Mouse (Mus musculus) megakaryocyte-erythroid progenitor cell, adult 5-6 weeks (primary cell): ENCODE data around the gene Slc35g2. TPM values are rescaled to one million over a fixed set of nuclear protein-coding genes. Genes with fewer than 3 reads are reported as not detected.

Experiments
- ATAC-seq: replicated peaks from 2 replicates; pipeline ENCODE4 v1.8.0; 2016; ENCODE audit warnings: mild to moderate bottlenecking, inconsistent platforms; ENCODE audit not compliant: severe bottlenecking, poor library complexity, low FRiP score, low TSS enrichment
- total RNA-seq, 2 experiments: library from RNA; stranded (forward) in 1 of 2; stranded (reverse) in 1 of 2; fragments of 200-1000, 215-1000 nt in 1 of 2; fragments of >200 nt in 1 of 2; fragmentation: Nextera tagmentation in 1 of 2; gene quantifications; 2 replicates each; pipeline ENCODE4 v1.2.3; 2014 to 2017

The Slc35g2 gene
- total RNA-seq (2014; fragmentation: Nextera tagmentation) (not detected in 2 replicates), total RNA-seq (2017) (not detected in 2 replicates)

DNA sequence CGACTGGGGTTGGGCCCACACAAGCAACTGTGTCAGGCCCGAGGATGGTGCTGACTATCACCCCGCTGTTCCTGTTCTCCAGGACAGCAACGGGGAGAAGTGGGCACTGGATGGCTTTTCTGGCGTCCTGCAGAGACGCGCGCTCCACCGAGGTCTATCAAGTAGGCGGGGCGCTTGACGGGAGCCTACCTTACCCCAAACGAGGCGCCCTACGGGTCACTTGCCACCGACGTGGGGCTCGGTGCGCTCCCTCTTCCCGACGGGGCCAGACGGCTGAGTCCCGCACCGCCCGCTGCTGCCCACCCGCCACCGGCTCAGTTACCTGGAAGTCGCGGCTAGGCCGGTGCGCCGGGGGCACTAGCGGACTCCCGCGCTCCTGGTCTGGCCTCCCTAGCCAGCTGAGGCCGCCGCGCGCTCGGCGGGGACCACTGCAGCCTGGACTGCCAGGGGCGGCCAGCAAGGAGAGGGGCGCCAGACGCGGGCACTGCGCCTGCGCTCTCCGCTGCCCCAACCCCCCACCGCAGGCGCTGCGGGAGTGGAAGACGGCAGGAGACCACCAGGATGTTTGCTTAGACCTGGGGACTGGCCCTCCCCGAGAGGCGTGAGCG lies at the start of gene Slc35g2:
Slc35g2 (minus strand) TSS at position 465 of the 608 bp plus-strand sequence.
- peak; percentile 61 for ATAC-seq

DNA sequence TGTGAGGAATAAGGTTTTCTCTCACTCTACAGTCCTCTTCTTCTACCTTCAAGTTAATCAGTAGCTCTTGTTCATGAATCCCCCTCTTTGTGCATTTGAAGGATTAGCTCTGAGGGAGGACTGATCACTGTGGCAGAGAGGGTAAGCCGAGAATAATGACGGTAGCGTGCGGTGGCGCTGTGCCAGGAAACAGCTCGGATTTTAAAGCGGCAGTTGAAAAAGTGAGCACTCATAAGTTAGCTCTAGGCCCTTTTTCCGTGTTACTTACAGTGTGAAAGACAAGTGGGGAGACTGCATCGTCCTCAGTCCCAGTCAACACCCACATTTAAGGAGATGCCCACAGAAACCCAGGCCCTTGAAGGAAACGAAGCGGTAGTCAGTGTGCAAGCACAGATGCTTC lies 46.1 kb upstream of the Slc35g2 start:
- ATAC-seq, result no peak

DNA sequence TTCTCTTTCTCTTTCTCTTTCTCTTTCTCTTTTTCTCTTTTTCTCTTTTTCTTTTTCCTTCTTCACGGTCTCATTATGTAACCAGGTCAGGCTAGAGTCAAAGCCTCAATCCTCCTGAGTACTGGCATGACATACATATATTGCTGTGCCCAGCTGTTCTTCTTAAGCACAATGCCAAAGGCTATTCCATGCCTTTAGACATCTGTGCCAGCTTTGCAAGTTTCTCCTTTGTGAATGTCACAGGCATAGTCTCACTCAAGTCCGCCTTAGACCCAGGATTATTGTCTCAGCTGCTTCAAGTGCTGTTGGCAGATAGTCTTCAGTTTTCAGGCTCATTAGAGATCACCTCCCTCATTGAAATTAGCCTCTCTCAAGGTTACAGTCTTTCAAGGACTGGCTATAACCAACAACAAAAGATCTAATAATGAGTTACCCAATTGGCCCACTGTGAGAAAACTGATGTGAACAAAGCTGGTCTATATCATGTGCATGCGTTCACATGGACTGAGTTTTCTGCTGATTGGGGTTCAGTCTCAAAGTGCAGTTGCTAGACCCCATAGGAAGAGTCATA lies 42.7 kb upstream of the Slc35g2 start:
- no peak for ATAC-seq

DNA sequence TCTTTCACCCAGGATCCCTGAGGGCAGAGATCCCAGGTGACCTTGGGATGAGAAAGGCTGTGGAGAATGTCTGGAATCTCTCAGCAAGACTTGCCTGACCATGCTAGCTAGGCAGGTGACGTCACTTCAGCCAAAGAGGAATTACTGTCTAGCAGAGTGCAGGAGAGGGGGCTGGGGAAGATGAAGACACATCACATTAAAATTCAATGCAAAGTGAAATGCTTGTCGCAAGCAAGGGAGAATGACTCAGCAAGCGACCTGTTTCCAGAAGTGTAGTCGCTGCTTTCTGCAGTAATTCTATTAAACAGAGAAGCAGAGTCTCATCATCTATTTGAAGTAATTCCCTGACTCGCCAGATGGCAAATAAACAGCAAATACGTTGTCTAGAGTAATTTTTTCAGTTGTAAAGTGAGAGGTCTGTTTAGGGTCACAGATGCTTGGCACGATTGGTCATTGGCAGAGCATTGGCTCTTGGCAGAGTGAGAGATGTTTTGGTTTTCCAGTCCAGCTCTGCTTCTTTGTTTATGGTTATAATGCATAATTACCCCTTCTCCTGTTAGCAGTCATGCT lies 35.2 kb upstream of the Slc35g2 start:
- ATAC-seq, result no peak

DNA sequence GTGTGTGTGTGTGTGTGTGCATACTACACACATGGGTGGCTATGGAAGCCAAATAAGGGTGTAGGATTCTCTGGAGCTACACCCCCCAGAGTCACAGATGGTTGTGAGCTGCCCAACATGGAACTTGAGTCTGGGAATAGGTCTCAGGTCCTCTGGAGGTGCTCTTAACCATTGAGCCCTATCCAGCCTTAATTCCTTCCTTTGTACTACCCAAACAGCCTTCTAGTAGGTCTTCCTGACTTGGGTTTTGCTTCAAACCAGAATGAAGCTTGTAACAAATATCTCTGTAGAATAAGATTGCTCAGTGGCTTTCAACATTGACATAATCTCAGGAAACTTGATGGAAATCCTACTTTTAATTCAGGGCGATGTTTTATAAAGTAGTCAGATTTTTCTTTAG lies 34.6 kb upstream of the Slc35g2 start:
- ATAC-seq, result no peak

GRCm38 (mm10) chr9:100603156-100603555 lies 32.3 kb upstream of the Slc35g2 start:
- ATAC-seq, result no peak

- ATAC-seq, result no peak
Measured at GRCm38 (mm10) chr9:100602130-100602529, 31.2 kb upstream of the Slc35g2 start.

GRCm38 (mm10) chr9:100599761-100600328 lies 29.0 kb upstream of the Slc35g2 start:
- no peak for ATAC-seq

GRCm38 (mm10) chr9:100597546-100597945 lies 26.7 kb upstream of the Slc35g2 start, which contains the start of gene Stag1:
Gene Stag1 (plus strand): TSS chr9:100597798.
- ATAC-seq, result no peak

DNA sequence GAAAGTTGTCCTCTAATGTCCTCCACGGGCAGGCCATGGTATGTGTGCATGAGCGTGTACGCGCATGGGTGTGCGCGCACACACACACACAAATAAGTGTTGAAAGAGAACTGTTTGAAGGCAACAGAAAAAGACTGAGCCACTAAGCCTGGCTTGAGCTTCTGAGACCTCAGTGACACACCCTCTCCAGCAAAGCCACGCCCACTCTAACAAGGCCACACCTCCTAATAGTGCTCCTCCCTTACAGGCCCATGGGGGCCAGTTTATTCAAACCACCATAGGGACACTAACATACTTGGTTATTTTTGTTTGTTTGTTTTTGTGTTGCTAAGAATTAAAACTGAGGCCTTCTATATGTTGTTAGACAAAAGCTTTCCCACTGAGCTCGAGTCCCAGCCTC lies 25.4 kb upstream of the Slc35g2 start:
- 0 out of 2 replicates have a peak, but pooled peaks have one; percentile 41 for ATAC-seq

DNA sequence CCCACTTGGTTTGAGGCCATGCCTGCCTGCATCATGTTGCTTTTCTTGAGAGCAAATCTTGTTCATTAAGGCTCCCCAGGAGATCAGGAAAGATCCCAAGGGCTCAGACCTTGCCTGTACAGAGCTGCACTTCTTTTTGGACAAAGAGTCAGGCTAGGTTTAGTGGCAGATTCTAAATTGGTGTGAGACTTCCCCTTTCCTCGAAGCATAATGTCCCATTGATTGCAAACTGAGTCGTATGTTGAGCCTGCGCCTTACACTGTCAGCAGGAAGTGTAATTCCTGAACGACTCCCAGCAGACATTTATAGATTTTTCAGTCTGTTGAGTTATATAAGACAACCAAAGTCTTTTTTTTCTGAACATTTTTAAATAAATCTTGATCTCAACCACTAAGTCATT lies 19.6 kb upstream of the Slc35g2 start:
- no peak for ATAC-seq

DNA sequence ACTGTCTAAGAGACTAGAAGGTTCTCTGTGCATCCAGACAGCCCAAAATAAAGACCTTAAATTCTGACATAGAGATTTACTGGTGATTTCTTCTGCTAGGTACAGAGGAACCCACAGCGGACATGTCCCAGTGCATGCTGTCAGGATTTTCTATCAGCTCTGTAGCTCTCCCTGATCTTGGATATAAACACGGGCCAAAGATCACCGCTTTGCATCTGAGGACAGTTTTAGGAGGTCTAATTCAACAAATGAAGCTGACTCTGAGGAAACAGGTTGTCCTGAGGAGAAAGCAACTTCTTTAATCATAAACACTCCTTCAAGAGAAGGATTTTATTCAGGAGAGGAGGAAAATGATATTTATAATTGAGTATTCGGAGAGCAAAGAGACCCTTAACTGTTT lies 13.1 kb upstream of the Slc35g2 start:
- no peak for ATAC-seq

DNA sequence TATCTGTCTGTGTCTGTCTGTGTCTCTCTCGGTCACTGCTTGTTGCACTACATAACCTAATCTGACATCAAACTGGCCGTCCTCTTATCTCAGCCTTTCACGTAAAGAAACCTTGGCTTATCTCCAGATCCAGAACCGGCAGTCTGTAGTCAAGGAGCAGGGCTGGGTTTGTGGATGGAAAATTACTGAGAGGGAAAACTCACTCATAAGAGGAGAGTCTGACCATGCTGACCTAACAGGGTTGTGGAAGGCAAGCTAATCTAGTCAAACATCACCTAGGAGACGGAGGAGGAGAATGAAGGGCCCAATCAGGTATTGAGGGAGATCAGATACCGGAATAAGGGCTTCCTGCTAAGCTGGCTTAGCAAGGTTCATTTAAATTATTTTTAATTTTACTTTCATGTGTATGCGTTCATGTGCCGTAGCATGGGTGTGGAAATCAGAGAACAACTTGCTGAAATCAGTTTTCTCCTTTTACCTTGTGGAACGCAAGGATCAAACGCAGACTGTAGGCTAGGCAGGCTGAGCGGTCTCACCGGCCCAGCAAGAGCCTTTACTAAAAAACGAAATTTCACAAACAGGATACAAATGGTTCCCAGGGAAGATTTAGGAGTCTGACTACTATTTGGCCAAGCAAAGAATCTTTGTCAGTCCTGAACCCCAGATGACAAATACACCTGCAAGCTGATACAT lies 12.1 kb upstream of the Slc35g2 start:
- ATAC-seq, result peak; percentile 34; the same call in 1 of the 2 replicates

- ATAC-seq, result no peak
Measured at GRCm38 (mm10) chr9:100581543-100582492, 10.9 kb upstream of the Slc35g2 start.

GRCm38 (mm10) chr9:100580196-100580740 lies 9.4 kb upstream of the Slc35g2 start:
- ATAC-seq, result no peak

DNA sequence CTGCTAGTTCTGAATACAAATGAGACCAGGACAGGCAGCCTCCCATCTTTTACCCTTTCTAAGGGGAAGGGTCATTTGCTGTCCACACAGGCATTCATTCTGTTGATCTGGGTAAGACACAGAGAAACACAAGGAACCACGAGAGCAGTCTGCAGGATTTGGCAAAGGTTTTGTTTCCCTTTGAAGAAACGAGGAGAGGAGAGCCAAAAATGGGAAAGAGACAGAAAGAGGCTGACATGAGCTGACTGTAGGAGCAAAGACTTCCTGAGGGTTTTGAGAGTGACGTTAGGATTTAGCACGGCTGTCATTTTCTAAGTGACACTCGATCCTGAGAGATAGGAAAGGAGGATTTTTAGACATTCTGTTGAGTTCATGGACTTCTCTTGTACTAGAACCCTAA lies 3.1 kb upstream of the Slc35g2 start:
- no peak for ATAC-seq

DNA sequence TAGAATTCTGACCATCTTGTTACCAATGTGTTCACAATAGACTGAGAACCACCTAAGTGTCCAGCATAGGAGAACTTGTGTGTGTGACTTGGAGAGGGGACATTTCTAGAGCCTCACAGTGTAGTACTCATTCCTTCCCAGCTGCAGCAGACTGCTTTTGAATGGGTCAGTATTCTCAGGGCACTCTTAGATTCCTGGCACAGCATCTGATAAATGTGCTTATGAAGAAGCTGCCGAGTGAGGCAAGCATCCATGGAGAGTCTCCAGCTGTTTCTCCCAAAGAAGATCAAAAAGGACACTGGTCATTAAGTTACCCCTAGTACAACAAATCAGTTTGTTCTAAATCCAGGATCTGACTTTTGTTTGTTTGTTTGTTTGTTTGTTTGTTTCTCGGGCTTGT lies 2.4 kb upstream of the Slc35g2 start:
- no peak for ATAC-seq

GRCm38 (mm10) chr9:100571511-100571910 lies 621 bp upstream of the Slc35g2 start:
- ATAC-seq, result no peak
